Mouse (Mus musculus) heart, postnatal 25 days (tissue): ENCODE measurements around the gene Gucy2g. TPM values are rescaled to one million over a fixed set of nuclear protein-coding genes. Genes with fewer than 3 reads are reported as not detected.
"Not testable (repeated sequence)": the region's sequence is repeated elsewhere in the genome, so short reads cannot be mapped to it uniquely, and the experiment has no call there.

Experiments
- DNase-seq: peaks from one replicate; pipeline ENCODE4 v3.0.0; 2022; ENCODE audit warnings: low spot score
- intact Hi-C: fragments of 180-260 bp; cut with DNase I; formaldehyde crosslinking; loops from one replicate; pipeline ENCODE4 v1.15.1; 2025
- microRNA-seq: library from miRNA; unstranded; fragments of <30 nt; microRNA quantifications from one replicate; pipeline ENCODE4 v1.2.0, GENCODE M21; 2022
- total RNA-seq, 2 experiments: library from RNA; stranded (reverse); gene quantifications; 2 replicates each; pipeline ENCODE4 v1.2.3; 2021

Gucy2g gene
- total RNA-seq, 2 experiments from 2014 or later = 0.08 to 0.10 TPM

DNA sequence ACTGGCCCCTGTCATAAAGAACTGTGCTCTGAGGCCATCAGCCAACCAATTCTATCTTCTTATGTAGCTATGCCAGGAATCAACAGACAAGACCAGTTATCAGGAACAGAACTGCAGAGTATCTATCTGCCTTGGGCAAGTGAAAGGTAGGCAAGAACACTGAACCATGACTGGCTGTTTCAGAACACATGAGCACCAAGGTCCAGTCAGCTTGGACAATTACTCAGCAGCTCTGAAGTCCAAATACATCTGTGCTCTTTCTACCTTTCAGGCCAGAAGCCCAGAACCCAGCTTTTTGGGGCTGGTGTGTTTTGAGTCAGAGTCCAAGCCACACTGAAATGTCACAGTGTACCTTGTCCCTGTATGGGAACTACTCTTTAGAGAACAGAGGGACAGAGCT lies 70.6 kb downstream of the Gucy2g start:
- no peak for DNase-seq
- intact Hi-C loops = no loop called here

DNA sequence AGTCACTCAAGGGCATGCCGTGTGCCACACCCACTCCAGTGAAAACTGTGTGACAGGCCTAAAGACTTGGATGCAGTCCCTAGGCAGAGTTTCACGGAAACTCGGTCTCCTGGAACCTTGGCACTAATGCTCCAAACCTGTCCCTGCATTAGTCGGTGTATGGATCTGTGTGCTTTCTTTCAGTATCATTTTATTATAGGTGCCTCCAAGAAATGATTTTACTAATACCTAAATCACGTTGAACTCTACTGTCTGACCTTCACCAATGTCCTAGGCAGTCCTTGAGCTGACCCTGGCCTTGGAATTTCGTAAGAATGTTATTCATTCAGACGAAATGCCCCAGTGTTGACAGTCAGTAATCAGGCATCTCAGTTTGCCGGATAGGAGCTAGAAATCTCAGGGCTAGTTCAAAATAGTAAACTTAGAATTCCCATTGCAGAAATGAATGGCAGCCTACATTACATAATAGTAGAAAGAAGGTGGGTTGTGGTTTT lies 71.8 kb downstream of the Gucy2g start:
- intact Hi-C loops, DNase-seq: not testable (repeated sequence)

DNA sequence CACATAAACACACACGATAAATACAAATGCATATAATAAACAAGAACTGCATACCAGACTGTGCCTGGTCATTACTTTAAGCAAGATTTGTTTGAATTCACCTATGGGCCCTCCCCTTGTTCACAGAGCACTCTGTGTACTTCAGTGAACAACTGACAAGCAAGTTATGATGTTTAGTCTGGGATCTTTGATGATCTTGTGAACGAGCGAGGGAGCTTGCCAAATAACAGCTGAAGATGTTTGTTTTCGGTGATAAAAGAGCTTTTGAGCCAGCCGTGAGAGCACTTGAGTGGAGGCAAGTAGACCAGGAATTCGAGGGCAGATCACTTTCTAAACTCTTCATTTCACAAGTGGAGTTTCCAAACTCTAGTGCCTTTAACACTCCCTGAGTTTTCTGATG lies 72.7 kb downstream of the Gucy2g start:
- intact Hi-C loops = no loop called here
- DNase-seq = no peak

DNA sequence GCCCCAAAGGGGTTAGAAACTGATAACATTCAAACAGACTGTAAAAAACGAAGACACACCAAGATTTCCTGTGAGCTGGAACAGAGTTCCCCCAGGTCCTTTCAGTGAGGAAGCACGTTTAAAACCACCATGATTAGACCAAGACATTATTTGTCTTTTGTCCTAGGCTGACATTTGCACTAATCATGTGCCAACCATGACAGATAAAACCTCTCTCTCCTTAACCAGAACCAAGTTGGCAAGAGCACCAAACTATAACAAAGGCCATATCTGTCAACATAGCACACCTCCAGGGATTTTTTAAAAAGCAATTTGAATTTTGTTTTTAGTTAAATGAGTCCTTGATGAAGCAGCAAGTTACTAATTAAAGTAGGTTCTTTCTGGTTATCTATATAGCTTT lies 73.3 kb downstream of the Gucy2g start:
- intact Hi-C loops = no loop called here
- DNase-seq = no peak

DNA sequence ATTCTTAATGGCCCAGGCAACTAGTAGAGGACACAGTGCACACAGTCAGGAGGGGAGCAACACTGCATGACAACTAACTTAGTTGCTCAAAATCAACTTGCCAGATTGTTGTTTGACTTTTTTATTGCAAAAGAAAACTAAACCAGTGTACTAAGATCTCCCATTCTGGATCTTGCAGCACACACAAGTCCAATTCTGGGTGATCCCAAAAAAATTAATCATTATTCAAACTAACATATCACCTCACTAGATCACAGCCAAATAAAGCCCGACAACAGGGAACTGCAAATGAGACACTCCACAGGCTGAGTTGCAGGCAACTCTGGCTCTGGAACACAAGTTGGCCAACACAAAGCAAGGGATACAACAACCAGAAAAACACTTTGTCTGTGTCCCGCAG lies 74.3 kb downstream of the Gucy2g start:
- no peak for DNase-seq
- intact Hi-C loops = no loop called here

DNA sequence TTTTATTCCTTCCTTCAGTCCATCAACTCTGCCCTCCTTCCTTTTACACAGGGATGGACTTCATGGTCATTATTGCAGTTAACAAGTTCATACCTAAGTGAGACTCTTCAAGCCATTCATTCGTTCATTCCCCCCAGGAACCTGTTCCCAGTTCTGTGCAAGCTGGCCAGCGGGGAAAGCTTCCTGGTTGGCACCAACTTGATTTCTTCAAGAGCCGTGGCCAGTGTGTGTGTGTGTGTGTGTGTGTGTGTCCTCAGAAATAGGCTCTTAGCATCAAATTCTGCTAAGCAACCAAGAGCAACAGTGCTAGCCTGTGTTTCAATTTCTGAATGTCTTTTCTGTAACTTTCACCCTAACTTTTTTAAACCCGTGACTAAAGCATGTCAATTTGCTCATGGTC lies 75.1 kb downstream of the Gucy2g start:
- DNase-seq = no peak
- intact Hi-C loops = no loop called here

DNA sequence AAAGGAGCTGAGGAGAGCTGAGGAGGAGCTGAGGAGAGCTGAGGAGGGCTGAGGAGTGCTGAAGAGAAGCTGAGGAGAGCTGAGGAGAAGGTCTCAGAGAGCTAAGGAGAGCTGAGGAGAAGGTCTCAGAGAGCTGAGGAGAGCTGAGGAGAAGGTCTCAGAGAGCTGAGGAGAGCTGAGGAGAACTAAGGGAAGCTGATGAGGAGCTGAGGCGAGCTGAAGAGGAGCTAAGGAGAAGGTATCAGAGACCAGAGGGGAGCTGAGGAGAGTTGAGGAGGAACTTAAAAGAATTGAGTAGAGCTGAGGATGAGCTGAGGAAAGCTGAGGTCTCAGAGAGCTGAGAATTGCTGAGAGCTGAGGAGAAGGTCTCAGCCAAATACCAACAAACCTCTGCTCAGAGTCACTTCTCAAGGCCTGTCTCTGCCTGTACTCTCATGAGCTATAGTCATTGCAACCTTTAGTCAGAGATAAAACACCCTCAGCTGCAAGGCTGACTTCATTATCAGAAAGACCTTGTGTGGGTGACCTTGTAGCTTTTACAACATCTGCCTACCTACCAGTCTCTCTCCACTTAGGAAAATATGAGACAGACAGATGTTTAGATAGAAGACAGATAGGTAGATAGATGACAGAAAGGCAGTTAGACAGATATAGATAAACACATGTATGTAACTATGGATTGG lies 75.7 kb downstream of the Gucy2g start:
- DNase-seq = no peak
- intact Hi-C loops = no loop called here

DNA sequence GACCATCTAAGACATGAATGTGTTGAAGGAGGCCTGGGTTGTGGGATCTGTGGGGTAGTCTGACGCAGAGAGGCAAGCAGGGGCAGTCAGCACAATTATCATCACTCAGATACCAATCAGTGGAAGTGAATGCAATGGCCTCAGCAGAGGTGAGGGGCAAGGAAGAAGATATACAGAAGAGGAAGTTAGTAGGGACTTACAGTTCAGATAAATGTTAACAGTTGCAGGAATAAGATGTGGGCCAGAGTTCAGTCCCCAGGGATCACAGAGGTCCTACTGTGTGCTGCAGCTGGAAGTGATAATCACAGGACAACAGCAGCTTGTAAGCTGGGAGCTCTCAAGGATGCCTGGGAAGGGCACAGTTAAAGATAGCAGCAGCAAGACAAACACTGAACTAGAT lies 76.9 kb downstream of the Gucy2g start:
- intact Hi-C loops = no loop called here
- no peak for DNase-seq

DNA sequence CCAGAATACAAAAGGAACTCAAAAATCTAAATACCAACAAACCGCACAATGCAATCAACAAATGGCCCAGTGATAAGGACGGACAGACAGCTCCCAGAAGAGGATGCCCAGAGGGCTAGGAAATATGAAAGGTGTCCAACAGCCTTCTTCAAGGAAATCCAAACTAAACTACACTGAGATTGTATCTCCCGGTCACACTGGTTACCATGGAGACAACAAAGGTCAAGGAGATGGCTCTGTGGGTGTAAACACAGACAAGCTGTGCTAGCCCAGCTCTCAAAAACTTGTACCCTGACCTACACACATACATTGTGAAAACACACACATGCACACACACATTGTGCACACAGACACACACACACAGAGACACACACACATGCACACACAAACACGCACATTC lies 78.8 kb downstream of the Gucy2g start:
- intact Hi-C loops = no loop called here
- DNase-seq = no peak

DNA sequence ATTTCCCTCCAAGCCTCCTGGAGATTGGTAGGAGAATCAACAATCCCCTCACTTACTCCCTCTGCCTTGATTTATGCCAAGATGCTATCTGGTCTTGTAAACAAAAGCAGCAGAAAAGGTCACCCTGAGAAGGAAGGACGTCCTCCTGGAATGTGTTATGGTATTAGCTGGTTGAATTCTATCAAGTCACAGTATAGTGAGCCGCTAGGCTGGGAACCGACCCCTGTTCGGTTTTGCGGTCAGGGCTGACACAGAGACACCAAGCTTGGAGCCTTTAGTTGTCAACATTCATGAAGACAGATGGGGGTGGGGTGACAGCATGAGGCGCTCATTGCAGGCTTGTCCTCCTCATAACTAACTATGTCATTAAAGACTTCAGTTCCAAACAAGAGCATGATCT lies 81.2 kb downstream of the Gucy2g start:
- DNase-seq = no peak
- intact Hi-C loops = no loop called here

DNA sequence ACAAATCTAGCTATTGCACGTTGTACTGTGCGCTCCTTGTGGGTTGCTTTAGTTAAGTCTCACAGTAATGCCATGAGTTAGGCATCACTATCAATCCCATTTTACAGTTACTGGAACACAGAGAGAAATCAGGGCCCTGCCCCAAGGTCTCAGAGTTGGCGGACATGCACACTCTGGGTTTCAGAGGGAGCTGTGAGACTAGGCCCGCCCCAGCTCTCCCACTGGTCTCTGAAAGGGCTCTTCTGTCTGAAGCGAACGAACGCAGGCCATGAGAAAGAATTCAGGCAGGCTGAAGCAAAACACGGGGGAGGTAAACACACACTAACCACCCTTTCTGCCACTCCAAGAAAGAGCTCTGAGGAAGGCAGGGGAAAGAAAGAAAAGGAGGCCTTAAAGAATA lies 82.4 kb downstream of the Gucy2g start:
- intact Hi-C loops = no loop called here
- DNase-seq = no peak

DNA sequence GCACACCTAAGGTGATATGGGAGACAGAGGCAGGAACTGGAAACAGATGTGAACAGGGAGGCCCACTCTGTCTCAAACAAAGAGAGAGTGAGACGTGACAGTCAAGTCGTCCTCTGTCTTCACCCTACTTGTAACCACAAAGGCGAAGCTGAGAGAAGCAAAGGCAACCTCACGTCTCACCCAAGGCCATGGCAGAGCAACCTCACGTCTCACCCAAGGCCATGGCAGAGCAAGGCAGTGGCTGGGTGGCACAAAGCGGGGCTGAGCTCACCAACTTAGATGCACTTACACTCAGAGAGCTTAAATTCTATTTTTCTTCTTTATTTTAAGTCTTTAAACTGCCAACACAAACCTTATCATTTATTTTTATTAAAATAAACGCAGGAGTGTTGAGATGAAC lies 84.0 kb downstream of the Gucy2g start:
- intact Hi-C loops = no loop called here
- DNase-seq = no peak

DNA sequence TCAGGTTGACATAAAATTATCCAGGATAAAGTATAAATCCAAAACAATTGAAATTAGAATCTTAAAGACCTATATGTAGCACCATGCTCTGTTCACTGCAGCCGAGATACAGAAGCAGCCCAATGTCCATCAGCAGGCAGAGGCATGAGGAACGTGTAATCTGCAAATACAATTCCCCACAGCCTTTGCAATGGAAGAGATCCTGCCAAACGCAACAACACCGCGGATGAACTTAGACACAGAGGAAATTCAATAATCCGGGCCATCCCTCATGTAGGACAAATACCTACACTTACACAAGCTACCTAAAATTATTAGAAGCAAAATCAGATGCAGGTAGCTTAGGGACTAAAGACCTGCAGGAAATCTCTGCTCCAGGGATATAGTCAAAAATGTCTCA lies 88.1 kb downstream of the Gucy2g start:
- no peak for DNase-seq
- intact Hi-C loops = no loop called here

DNA sequence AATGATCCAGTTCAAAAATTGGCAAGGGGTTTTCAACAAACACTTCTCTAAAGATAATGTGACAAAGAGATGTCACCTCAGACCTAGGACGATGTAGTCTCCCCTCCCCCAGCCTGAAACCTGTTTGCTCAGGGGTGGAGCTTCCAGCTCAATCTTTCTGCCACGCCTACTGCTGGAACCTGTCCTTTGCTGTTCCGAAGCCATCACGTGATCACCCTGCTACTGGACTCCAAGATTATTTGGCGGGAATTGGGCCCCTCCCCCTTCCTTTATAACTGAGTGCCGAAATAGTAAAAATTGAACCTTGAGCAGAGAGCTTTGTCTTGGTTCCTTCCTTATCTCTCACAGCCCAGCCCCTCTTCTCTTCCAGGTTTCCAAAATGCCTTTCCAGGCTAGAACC lies 88.8 kb downstream of the Gucy2g start:
- intact Hi-C loops, DNase-seq: not testable (repeated sequence)

DNA sequence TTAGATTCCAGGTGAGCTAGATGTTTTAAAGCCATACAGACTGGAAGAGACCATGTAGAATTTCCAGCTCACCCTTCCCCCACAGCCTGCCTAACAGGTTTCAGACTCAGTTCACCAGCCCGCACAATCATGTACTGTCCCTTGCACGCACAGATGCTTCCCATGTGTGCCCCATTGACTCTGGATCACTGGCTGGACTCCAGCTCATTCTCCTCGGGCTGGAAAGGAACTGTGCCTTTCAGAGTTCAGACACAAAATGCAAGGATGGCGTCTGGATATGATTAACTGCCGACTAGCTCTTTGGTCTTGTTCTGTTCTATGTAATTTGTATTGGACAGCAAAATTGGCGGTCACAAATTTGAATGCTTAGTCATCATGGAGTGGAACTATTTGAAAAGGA lies 91.4 kb downstream of the Gucy2g start:
- no peak for DNase-seq
- intact Hi-C loops = no loop called here

DNA sequence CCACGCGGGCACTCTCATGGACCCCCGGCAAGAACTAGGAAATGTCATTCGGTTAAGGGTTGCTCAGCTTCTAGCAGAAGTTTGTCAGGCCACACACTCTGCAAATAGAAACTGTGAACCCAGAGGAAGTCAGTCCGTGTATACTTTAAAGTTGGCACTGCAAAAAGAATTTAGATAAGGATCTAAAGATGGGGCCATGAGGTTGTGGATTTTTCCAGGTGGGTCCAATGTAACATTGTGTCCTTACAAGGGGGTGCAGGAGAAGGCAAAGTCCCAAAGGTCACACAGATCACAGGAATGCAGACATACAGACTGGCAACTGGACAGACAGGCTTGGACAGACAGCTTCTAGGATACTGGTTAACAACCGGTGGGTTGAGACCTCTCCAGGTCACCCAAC lies 92.9 kb downstream of the Gucy2g start:
- no peak for DNase-seq
- intact Hi-C loops = no loop called here

Small RNA genes lying within 50 kb of the gene (microRNA-seq; reads per million reads assigned to microRNA genes)
- gene Mir6715 = 0.83 reads per million

Other genes with a start within 250 kb of the Gucy2g start
- 100 to 1,000 TPM; 143 to 173 TPM for gene Gpam, start 114.0 kb downstream of the Gucy2g start, total RNA-seq
- gene Tectb, start 60.5 kb downstream of the Gucy2g start, total RNA-seq = under 1 TPM in 1 of 2 experiments, not detected in 1; 0.21 TPM
- gene Acsl5, start 10.7 kb upstream of the Gucy2g start, total RNA-seq = 10 to 100 TPM; 10.8 to 11.4 TPM
- 10 to 100 TPM; 19.1 to 19.3 TPM for gene Zdhhc6, start 74.8 kb upstream of the Gucy2g start, total RNA-seq
- 10 to 100 TPM; 14.0 to 16.5 TPM for gene Vti1a, start 75.1 kb upstream of the Gucy2g start, total RNA-seq